ENCODE assay signal across 11 mouse cellular contexts in the genomic region with DNA sequence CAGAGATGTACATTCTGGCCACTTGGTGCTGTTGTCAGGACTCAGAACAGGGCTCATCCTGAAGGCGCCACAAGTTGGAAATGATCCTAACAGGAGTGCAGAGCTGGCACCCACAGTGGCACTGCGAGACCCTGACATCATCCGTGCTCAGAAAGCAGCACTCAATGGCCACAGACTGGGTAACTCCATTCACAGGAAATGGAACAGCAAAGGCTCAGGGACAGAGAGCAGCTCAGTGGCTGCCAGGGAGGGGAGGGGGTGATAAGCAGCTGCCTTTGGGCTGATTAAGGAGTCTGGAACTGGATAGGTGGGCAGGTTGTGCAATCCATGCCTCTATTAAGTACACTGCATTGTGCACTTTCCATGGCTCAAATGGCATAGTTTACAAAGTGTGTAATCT. TPM values are rescaled to one million over a fixed set of nuclear protein-coding genes. Genes with fewer than 3 reads are reported as not detected.
DNase-seq lines count a peak whose midpoint lies in the region; ATAC-seq and TF ChIP-seq lines count a peak whose summit lies in the region.
"Had no signal": no experiment of that assay in that cellular context is flagged by ENCODE, and none has a peak within 500 bp of the region (broad histone marks: within the 10 kb centered on the region; RNA-seq: fewer than 3 reads in every experiment).

No protein-coding gene starts in this region.

- ATAC-seq in midbrain, embryonic 11.5 days (ENCODE audit: low FRiP score), result no peak
- ATAC-seq in hindbrain, embryonic 11.5 days (ENCODE audit: low FRiP score), result no peak
- ATAC-seq: inflammation-experienced regulatory T-cells, adult 6 months had no signal

- peak; percentile 95 for DNase-seq in heart, adult 11 months
- no peak for DNase-seq in heart, adult 9 months (ENCODE audit: low spot score in 2 of 2)
- DNase-seq in midbrain, embryonic 10.5 days (ENCODE audit: low spot score), result no peak
- DNase-seq in midbrain, embryonic 11.5 days (ENCODE audit: low spot score, missing footprints), result no peak
- DNase-seq in hindbrain, embryonic 11.5 days (ENCODE audit: low spot score), result no peak
- DNase-seq in urinary bladder, adult 18-20 months (ENCODE audit: low spot score in 2 of 2), result no peak
- no peak for DNase-seq in right cerebral cortex, postnatal 14 days
- DNase-seq: adrenal gland, postnatal 25 days; thymus, postnatal 14 days had no signal

- H3K4me2 ChIP-seq in midbrain, embryonic 11.5 days, result no peak overlapping the region
- no peak overlapping the region for H3K4me2 ChIP-seq in hindbrain, embryonic 11.5 days (replicated peaks; ENCODE audit: low read depth, low read length)
- H3K4me2 ChIP-seq in myocyte (ENCODE audit: low read depth), result no peak overlapping the region

- no peaks in the 10 kb centered on the region for H3K27me3 ChIP-seq in midbrain, embryonic 10.5 days (ENCODE audit: low read depth, poor library complexity, severe bottlenecking)
- no peaks in the 10 kb centered on the region for H3K27me3 ChIP-seq in midbrain, embryonic 11.5 days (ENCODE audit: control insufficient read depth, insufficient read depth, low read length)
- H3K27me3 ChIP-seq in hindbrain, embryonic 11.5 days (ENCODE audit: control insufficient read depth, insufficient read depth, low read length), result no peaks in the 10 kb centered on the region
- no peaks in the 10 kb centered on the region for H3K27me3 ChIP-seq in myocyte (ENCODE audit: control insufficient read depth, insufficient read depth, insufficient read length)

- no peak overlapping the region for H3ac ChIP-seq in myocyte (ENCODE audit: control insufficient read depth, insufficient read length)

- H3K4me1 ChIP-seq in midbrain, embryonic 10.5 days, result peaks cover 100% of the 10 kb centered on the region
- peaks cover 86% of the 10 kb centered on the region for H3K4me1 ChIP-seq in midbrain, embryonic 11.5 days (ENCODE audit: control insufficient read depth, insufficient read depth, low read length)
- peaks cover 66% of the 10 kb centered on the region for H3K4me1 ChIP-seq in hindbrain, embryonic 11.5 days (replicated peaks; ENCODE audit: control insufficient read depth, insufficient read depth, low read length)

- no peaks in the 10 kb centered on the region for H3K9me3 ChIP-seq in midbrain, embryonic 10.5 days (replicated peaks)
- no peaks in the 10 kb centered on the region for H3K9me3 ChIP-seq in midbrain, embryonic 11.5 days (ENCODE audit: control insufficient read depth, low read length)
- no peaks in the 10 kb centered on the region for H3K9me3 ChIP-seq in hindbrain, embryonic 11.5 days (ENCODE audit: control insufficient read depth, low read length)

- H3K27ac ChIP-seq in midbrain, embryonic 10.5 days (replicated peaks), result no peak overlapping the region
- no peak overlapping the region for H3K27ac ChIP-seq in midbrain, embryonic 11.5 days (ENCODE audit: low read depth, low read length)
- H3K27ac ChIP-seq in hindbrain, embryonic 11.5 days (ENCODE audit: low read depth, low read length), result peak overlapping the region; percentile 38; the same call in 1 of the 2 replicates

- peaks cover 86% of the 10 kb centered on the region for H3K36me3 ChIP-seq in midbrain, embryonic 10.5 days
- peaks cover 7% of the 10 kb centered on the region; the same call in 1 of the 2 replicates for H3K36me3 ChIP-seq in midbrain, embryonic 11.5 days (ENCODE audit: control insufficient read depth, insufficient read depth, low read length)
- no peaks in the 10 kb centered on the region for H3K36me3 ChIP-seq in hindbrain, embryonic 11.5 days (ENCODE audit: control insufficient read depth, insufficient read depth, low read length)
- H3K36me3 ChIP-seq in myocyte (ENCODE audit: control insufficient read depth, insufficient read depth), result peaks cover 5% of the 10 kb centered on the region

- 82% methylated on average over 3 of the region's 3 CpGs for WGBS in midbrain, embryonic 10.5 days
- 92% methylated on average over 3 of the region's 3 CpGs for WGBS in midbrain, embryonic 11.5 days
- 87% methylated on average over 3 of the region's 3 CpGs for WGBS in hindbrain, embryonic 11.5 days

- TF ChIP-seq POLR2A in myocyte (IDR thresholded peaks at IDR 0.05; ENCODE audit: insufficient read length, low read depth), result no peak

- H3K79me2 ChIP-seq in myocyte (ENCODE audit: control insufficient read depth, insufficient read depth), result peaks cover 95% of the 10 kb centered on the region

- no peak overlapping the region for H3K9ac ChIP-seq in midbrain, embryonic 11.5 days (ENCODE audit: low read length)
- no peak overlapping the region; the same call in 1 of the 2 replicates for H3K9ac ChIP-seq in hindbrain, embryonic 11.5 days (ENCODE audit: low read depth, low read length)

- H3K4me3 ChIP-seq in midbrain, embryonic 10.5 days, result 0 out of 2 replicates have a peak overlapping the region, but pooled peaks have one; percentile 10
- H3K4me3 ChIP-seq in midbrain, embryonic 11.5 days (ENCODE audit: low read depth, low read length), result no peak overlapping the region
- no peak overlapping the region for H3K4me3 ChIP-seq in hindbrain, embryonic 11.5 days (ENCODE audit: low read depth, low read length)
- no peak overlapping the region for H3K4me3 ChIP-seq in myocyte

TF ChIP-seq in myocyte, 11 proteins besides CTCF, POLR2A, EP300 and RAD21:
- TF ChIP-seq TCF12 (IDR thresholded peaks at IDR 0.05; ENCODE audit: insufficient read depth, poor library complexity, severe bottlenecking), result no peak
- TF ChIP-seq CEBPB (IDR thresholded peaks at IDR 0.05; ENCODE audit: insufficient read depth, poor library complexity, severe bottlenecking), result peak; percentile 45; the same call in 1 of the 2 replicates

RNA-seq across cellular contexts. Expression of a gene that starts 20.0 kb away (rescaled TPM):
- 30.1 and 38.3 TPM in 2 replicates for polyA plus RNA-seq in midbrain, embryonic 10.5 days (2016; fragmentation: Nextera tagmentation; extraction: Ambion mirVana)
- 40.8 and 47.5 TPM in 2 replicates for polyA plus RNA-seq in midbrain, embryonic 11.5 days (2014; fragmentation: Nextera tagmentation; extraction: Ambion mirVana)
- polyA plus RNA-seq in hindbrain, embryonic 11.5 days (2014; fragmentation: Nextera tagmentation; extraction: Ambion mirVana), result 48.9 and 66.8 TPM in 2 replicates
- 16.3 TPM for polyA plus RNA-seq in myocyte (2012; fragmentation: generic; extraction: Trizol)

RNA-seq across cellular contexts. Expression of a gene that starts 51.4 kb away (rescaled TPM):
- polyA plus RNA-seq in midbrain, embryonic 10.5 days (2016; fragmentation: Nextera tagmentation; extraction: Ambion mirVana), result 21.4 and 28.7 TPM in 2 replicates
- 28.2 and 29.8 TPM in 2 replicates for polyA plus RNA-seq in midbrain, embryonic 11.5 days (2014; fragmentation: Nextera tagmentation; extraction: Ambion mirVana)
- 29.6 and 31.2 TPM in 2 replicates for polyA plus RNA-seq in hindbrain, embryonic 11.5 days (2014; fragmentation: Nextera tagmentation; extraction: Ambion mirVana)
- 31.4 TPM for polyA plus RNA-seq in myocyte (2012; fragmentation: generic; extraction: Trizol)
